Mouse (Mus musculus): ENCODE data around the gene H2afx.

- TF ChIP-seq POLR2A (IDR thresholded peaks at IDR 0.05; ENCODE audit: low read depth, low read length) (no peak), CTCF (conservative IDR thresholded peaks at IDR 0.05; ENCODE audit: insufficient read depth, insufficient read length, low read depth, low read length) (no peak)
These were observed 17.0 kb upstream of the H2afx start for GRCm38 (mm10) chr9:44317452-44317851.
